Mouse (Mus musculus): ENCODE measurements around the gene 9230113P08Rik. TPM values are rescaled to one million over a fixed set of nuclear protein-coding genes. Genes with fewer than 3 reads are reported as not detected.

The 9230113P08Rik gene
- not detected in 2 replicates for polyA plus RNA-seq (2012; rRNA removed)

DNA sequence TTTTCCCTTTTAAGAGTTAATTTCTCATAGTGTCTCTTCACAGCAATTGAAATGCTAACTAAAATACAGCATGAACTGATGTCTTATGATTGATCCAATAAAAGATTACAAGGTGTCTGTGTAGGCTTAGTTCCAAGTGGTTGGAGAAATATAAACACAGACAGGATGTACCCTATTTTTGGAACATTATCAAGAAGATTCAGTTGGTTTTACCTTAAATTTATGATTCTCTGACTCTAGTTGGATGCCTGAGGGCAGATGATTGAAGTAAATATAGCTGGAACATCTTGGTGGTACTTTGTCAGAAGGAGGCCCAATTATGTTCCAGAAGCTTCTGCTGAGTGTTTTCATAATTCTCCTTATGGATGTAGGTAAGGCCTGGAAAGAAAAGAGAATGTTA lies at the start of gene 9230113P08Rik:
Gene 9230113P08Rik, plus strand, starts transcription at position 301 of the 400 bp plus-strand sequence.

Other genes with a start within 250 kb of the 9230113P08Rik start
- not detected in 2 replicates for gene Pate1, start 221.0 kb upstream of the 9230113P08Rik start, polyA plus RNA-seq (2012; rRNA removed)
- gene Gm17677, start 167.4 kb upstream of the 9230113P08Rik start, polyA plus RNA-seq (2012; rRNA removed) = not detected in 2 replicates
- not detected in 2 replicates for gene Gm17727, start 130.3 kb upstream of the 9230113P08Rik start, polyA plus RNA-seq (2012; rRNA removed)
- gene Gm27235, start 118.3 kb upstream of the 9230113P08Rik start, polyA plus RNA-seq (2012; rRNA removed) = not detected in 2 replicates
- not detected in 2 replicates for gene D730048I06Rik, start 118.3 kb upstream of the 9230113P08Rik start, polyA plus RNA-seq (2012; rRNA removed)
- not detected in 2 replicates for gene 9230110F15Rik, start 64.3 kb upstream of the 9230113P08Rik start, polyA plus RNA-seq (2012; rRNA removed)
- gene Gm5916, start 220.4 kb downstream of the 9230113P08Rik start, polyA plus RNA-seq (2012; rRNA removed) = not detected in 2 replicates